Mouse (Mus musculus): ENCODE measurements around the gene Il17ra. TPM values are rescaled to one million over a fixed set of nuclear protein-coding genes. Genes with fewer than 3 reads are reported as not detected.

Gene Il17ra
- polyA plus RNA-seq, 1 experiment from 2014 or later, result 7.2 TPM

DNA sequence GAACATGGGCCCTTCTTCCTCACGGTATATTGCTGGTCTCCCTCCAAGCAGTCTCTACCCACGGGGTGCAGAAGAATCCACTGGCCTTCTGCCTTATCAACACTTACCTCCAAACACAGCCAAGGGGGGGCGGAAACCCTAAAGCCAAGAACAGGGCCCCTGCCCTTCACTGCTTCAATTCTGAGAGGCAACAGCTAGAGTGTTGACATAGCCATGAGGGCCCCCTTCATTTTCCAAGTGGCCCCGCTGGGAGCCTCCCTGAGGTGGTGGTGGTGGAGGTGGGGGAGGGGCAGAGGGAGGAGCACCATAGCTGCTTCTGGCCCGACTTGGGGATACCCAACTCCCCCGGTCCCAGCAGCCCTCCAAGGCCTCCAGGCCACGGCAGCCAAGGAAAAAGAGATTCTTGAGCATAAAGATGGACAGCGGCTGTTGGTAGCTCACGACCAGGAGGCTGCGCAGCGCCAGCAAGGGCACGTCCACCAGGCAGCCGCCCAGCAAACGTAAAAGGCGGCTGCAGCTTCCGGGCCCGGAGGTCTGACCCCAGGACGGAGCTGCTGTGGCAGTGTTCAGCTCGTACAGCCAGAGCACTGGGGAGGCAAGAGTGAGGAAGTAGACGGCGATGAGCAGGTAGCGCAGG lies 28.9 kb downstream of the Il17ra start:
- no peaks in the 10 kb centered on the region for H3K36me3 ChIP-seq

GRCm38 (mm10) chr6:120492499-120493373 lies 29.7 kb downstream of the Il17ra start:
- Histone ChIP-seq H3K9me3 (no peaks in the 10 kb centered on the region), H3K4me3 (replicated peaks) (peak overlapping the region; percentile 62), H3K27ac (no peak overlapping the region), H3K4me2 (peak overlapping the region; percentile 96), H3K27me3 (replicated peaks) (peaks cover 31% of the 10 kb centered on the region), H3K36me3 (no peaks in the 10 kb centered on the region), H3K4me1 (peaks cover 12% of the 10 kb centered on the region), H3K9ac (no peak overlapping the region)
- WGBS, result under 1% methylated on average over 86 of the region's 95 CpGs
- no peak for ATAC-seq (ENCODE audit: insufficient read depth, low FRiP score, low read depth)

More for the DNA sequence above, 28.9 kb downstream of the Il17ra start:
- WGBS, result 10% methylated on average over 22 of the region's 22 CpGs
- H3K9ac ChIP-seq, result no peak overlapping the region
- peaks cover 31% of the 10 kb centered on the region for H3K27me3 ChIP-seq (replicated peaks)
- H3K4me2 ChIP-seq, result peak overlapping the region; percentile 96
- peaks cover 12% of the 10 kb centered on the region for H3K4me1 ChIP-seq
- ATAC-seq (ENCODE audit: insufficient read depth, low FRiP score, low read depth), result 0 out of 2 replicates have a peak, but pooled peaks have one; percentile 16
- no peak overlapping the region for H3K27ac ChIP-seq
- H3K9me3 ChIP-seq, result no peaks in the 10 kb centered on the region
- H3K4me3 ChIP-seq (replicated peaks), result peak overlapping the region; percentile 62

DNA sequence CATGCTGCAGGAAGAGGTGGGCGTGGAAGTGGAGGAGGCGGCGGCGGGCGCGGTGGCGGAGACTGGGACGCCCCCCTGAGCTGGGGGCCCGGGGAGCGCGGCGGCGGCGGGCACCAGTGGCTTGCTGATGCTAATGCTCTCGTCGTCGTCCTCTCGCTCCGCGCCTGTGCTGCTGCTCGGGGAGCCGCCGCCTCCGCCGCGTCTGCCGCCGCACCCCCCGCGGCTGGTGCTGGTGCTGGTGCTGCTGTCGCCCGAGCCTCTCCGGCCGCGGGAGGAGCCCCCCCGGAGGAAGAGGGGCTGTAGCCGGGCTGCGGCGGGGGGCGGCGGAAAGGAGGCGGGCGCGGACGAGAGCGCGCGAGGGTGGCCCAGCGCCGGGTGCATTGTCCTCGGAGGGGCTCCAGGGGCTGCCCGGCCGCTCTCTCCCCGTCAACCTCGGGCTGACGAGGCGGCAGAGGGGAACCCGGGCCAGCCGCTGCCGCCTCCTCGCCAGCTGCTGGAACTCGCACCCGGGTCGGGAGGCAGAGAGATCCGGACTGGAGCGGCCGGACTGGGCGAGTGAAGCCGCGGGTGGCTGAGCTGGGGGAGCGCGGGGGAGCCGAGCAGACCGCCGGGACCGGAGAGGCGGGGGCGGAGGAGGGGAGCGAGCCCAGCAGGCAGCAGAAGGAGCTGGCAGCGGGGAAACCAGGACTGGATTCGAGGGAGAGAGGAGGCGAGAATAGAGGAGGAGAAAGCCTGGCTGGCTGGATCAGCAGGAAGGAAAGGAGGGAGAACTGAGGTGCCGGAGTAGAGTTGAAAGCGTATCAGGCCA lies 30.5 kb downstream of the Il17ra start, which contains the start of gene Tmem121b:
Gene Tmem121b (minus strand): TSS at position 434 of the 808 bp plus-strand sequence.
- peak; percentile 61 for ATAC-seq (ENCODE audit: insufficient read depth, low FRiP score, low read depth)
- no peaks in the 10 kb centered on the region for H3K9me3 ChIP-seq
- peaks cover 12% of the 10 kb centered on the region for H3K4me1 ChIP-seq
- peak within 1 kb of the TSS; percentile 62 for H3K4me3 ChIP-seq (replicated peaks)
- no peak within 1 kb of the TSS for H3K27ac ChIP-seq
- no peaks in the 10 kb centered on the region for H3K36me3 ChIP-seq
- under 1% methylated on average over 71 of the region's 84 CpGs for WGBS
- H3K4me2 ChIP-seq, result peak within 1 kb of the TSS; percentile 96
- H3K27me3 ChIP-seq (replicated peaks), result peaks cover 31% of the 10 kb centered on the region
- H3K9ac ChIP-seq, result peak within 1 kb of the TSS; percentile 29; the same call in 1 of the 2 replicates

GRCm38 (mm10) chr6:120496544-120496943 lies 33.5 kb downstream of the Il17ra start:
- Histone ChIP-seq H3K4me3 (replicated peaks) (no peak overlapping the region), H3K27ac (no peak overlapping the region), H3K27me3 (replicated peaks) (peaks cover 23% of the 10 kb centered on the region), H3K4me1 (peaks cover 12% of the 10 kb centered on the region), H3K4me2 (no peak overlapping the region), H3K9me3 (no peaks in the 10 kb centered on the region), H3K9ac (no peak overlapping the region), H3K36me3 (no peaks in the 10 kb centered on the region)
- ATAC-seq (ENCODE audit: insufficient read depth, low FRiP score, low read depth), result no peak
- 61% methylated on average over 3 of the region's 3 CpGs for WGBS

DNA sequence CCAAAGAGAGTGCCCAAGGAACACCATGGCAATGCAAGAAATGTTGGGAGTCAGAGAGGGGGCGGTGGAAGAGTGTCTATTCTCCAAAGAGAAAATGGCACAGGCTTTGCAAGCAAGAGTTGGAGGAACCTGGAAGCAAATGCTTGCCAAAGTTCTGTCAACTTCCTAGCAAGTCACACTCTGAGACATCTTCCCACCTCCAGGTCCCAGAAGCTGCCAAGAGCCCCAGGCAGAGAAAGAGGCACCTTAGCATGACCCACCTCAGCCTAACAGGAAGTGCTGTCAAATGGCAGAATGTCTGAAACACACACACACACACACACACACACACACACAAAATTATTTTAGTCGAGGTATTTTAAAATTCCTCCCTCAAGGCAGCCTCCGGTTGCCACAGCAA lies 41.0 kb downstream of the Il17ra start:
- Histone ChIP-seq H3K27me3 (replicated peaks) (no peaks in the 10 kb centered on the region), H3K9ac (no peak overlapping the region), H3K4me2 (no peak overlapping the region), H3K27ac (no peak overlapping the region), H3K4me3 (replicated peaks) (no peak overlapping the region), H3K36me3 (no peaks in the 10 kb centered on the region), H3K9me3 (no peaks in the 10 kb centered on the region), H3K4me1 (no peaks in the 10 kb centered on the region)
- WGBS, result 70% methylated on average over 3 of the region's 3 CpGs
- no peak for ATAC-seq (ENCODE audit: insufficient read depth, low FRiP score, low read depth)

DNA sequence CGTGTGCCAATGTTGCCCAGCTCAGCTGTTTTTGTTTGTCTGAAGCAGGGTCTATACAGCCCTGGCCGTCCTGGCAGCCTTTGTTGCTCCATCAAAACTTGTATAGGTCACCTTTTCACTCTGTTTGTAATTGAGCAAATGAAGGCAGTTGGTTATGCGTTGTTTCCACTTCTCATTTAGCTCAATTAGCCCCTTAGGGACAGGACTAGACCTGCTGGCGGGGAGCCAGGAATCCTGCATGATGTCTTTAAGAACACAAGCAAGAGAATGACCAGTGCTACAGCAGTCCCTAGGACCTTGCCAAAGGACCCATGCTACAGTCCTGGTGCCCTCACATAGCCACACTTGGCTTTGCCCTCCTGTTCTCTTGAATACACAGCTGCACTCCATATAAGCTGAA lies 42.5 kb downstream of the Il17ra start:
- no peak for ATAC-seq (ENCODE audit: insufficient read depth, low FRiP score, low read depth)
- 67% methylated on average over 4 of the region's 4 CpGs for WGBS
- Histone ChIP-seq H3K4me1 (no peaks in the 10 kb centered on the region), H3K4me3 (replicated peaks) (no peak overlapping the region), H3K27me3 (replicated peaks) (no peaks in the 10 kb centered on the region), H3K9me3 (no peaks in the 10 kb centered on the region), H3K27ac (no peak overlapping the region), H3K4me2 (no peak overlapping the region), H3K36me3 (no peaks in the 10 kb centered on the region; the same call in 1 of the 2 replicates), H3K9ac (no peak overlapping the region)

GRCm38 (mm10) chr6:120508645-120509044 lies 45.6 kb downstream of the Il17ra start:
- ATAC-seq (ENCODE audit: insufficient read depth, low FRiP score, low read depth), result no peak
- WGBS, result 73% methylated on average over 4 of the region's 4 CpGs
- Histone ChIP-seq H3K9me3 (no peaks in the 10 kb centered on the region), H3K27ac (no peak overlapping the region), H3K4me3 (replicated peaks) (no peak overlapping the region), H3K4me1 (no peaks in the 10 kb centered on the region), H3K9ac (no peak overlapping the region), H3K4me2 (no peak overlapping the region), H3K36me3 (peaks cover 2% of the 10 kb centered on the region; the same call in 1 of the 2 replicates), H3K27me3 (replicated peaks) (no peaks in the 10 kb centered on the region)

- no peaks in the 10 kb centered on the region for H3K9me3 ChIP-seq
- H3K27ac ChIP-seq, result no peak overlapping the region
- H3K4me3 ChIP-seq (replicated peaks), result no peak overlapping the region
- no peak overlapping the region for H3K9ac ChIP-seq
- WGBS, result 70% methylated on average over 7 of the region's 7 CpGs
- H3K27me3 ChIP-seq (replicated peaks), result no peaks in the 10 kb centered on the region
- peaks cover 4% of the 10 kb centered on the region; the same call in 1 of the 2 replicates for H3K36me3 ChIP-seq
- H3K4me2 ChIP-seq, result no peak overlapping the region
- H3K4me1 ChIP-seq, result no peaks in the 10 kb centered on the region
- no peak for ATAC-seq (ENCODE audit: insufficient read depth, low FRiP score, low read depth)
Measured at GRCm38 (mm10) chr6:120509975-120510374, 46.9 kb downstream of the Il17ra start.

DNA sequence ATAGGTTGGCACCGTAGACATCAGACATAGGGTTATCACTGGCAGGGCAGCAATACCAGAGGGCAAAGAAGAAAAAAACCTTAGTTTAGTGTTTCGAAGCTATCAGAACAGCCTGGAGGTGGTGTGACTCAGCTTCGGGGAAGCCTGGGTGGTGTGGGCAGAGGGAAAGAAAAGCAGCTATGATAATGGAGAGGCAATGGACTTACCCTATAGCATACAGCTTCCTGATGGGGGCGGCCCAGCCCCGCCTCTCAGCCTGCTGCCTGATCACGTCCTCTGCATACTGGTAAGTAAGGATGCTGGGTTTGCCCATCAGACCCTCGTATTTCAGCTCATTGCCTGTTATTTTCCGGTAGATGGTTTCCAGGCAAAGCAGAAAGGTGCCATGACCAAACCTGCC lies 47.4 kb downstream of the Il17ra start:
- ATAC-seq (ENCODE audit: insufficient read depth, low FRiP score, low read depth), result no peak
- H3K9me3 ChIP-seq, result no peaks in the 10 kb centered on the region
- no peak overlapping the region for H3K9ac ChIP-seq
- no peaks in the 10 kb centered on the region for H3K4me1 ChIP-seq
- H3K27ac ChIP-seq, result no peak overlapping the region
- H3K4me2 ChIP-seq, result no peak overlapping the region
- no peak overlapping the region for H3K4me3 ChIP-seq (replicated peaks)
- H3K36me3 ChIP-seq, result peaks cover 4% of the 10 kb centered on the region; the same call in 1 of the 2 replicates
- WGBS, result 88% methylated on average over 8 of the region's 8 CpGs
- no peaks in the 10 kb centered on the region for H3K27me3 ChIP-seq (replicated peaks)

- H3K27ac ChIP-seq, result no peak overlapping the region
- no peaks in the 10 kb centered on the region for H3K9me3 ChIP-seq
- no peaks in the 10 kb centered on the region for H3K27me3 ChIP-seq (replicated peaks)
- H3K4me1 ChIP-seq, result no peaks in the 10 kb centered on the region
- no peak for ATAC-seq (ENCODE audit: insufficient read depth, low FRiP score, low read depth)
- no peak overlapping the region for H3K4me2 ChIP-seq
- H3K36me3 ChIP-seq, result peaks cover 4% of the 10 kb centered on the region; the same call in 1 of the 2 replicates
- H3K9ac ChIP-seq, result no peak overlapping the region
- H3K4me3 ChIP-seq (replicated peaks), result no peak overlapping the region
- WGBS, result 85% methylated on average over 6 of the region's 6 CpGs
Measured at GRCm38 (mm10) chr6:120511212-120511611, 48.2 kb downstream of the Il17ra start.

DNA sequence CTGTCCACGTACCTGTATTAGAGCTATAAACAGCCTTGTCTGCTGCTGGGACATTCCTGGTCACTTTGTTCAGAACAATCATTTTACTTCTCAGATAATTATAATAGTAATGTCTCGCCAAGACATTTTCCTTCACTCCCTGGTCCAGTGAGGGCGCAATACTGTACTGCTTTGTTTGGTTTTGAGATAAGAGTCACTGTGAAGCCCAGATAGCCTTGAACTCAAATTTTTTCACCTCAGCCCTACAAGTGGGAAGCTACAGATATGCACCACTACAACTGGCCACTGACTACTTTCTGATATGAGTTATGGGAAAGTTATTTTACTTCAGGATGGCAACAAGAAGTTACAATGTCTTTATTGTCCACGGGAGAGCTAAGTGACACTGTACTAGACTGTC lies 53.4 kb downstream of the Il17ra start:
- Histone ChIP-seq H3K36me3 (0 out of 2 replicates have a peak, but pooled peaks cover 4% of the 10 kb centered on the region), H3K9ac (no peak overlapping the region), H3K4me3 (replicated peaks) (no peak overlapping the region), H3K27me3 (replicated peaks) (no peaks in the 10 kb centered on the region), H3K4me2 (no peak overlapping the region), H3K9me3 (no peaks in the 10 kb centered on the region), H3K4me1 (no peaks in the 10 kb centered on the region), H3K27ac (no peak overlapping the region)
- 72% methylated on average over 4 of the region's 4 CpGs for WGBS
- ATAC-seq (ENCODE audit: insufficient read depth, low FRiP score, low read depth), result peak; percentile 77

Data from stomach, embryonic 15.5 days (tissue).